Mouse (Mus musculus) thymus, adult 2 months (tissue): Measurements from ENCODE around the gene Adam12. TPM values are rescaled to one million over a fixed set of nuclear protein-coding genes. Genes with fewer than 3 reads are reported as not detected.

Experiments used
- DNase-seq: peaks from one replicate; pipeline ENCODE4 v3.0.0; 2021
- H3K27ac ChIP-seq: fragments of 200-500 bp; 2 replicates; pipeline ENCODE4 v1.5.1; 2012; ENCODE audit warnings: low read length, control low read depth; ENCODE audit not compliant: control insufficient read depth, insufficient read depth
- H3K27me3 ChIP-seq: fragments of 200-500 bp; 2 replicates; pipeline ENCODE4 v1.6.1; 2012; ENCODE audit warnings: mild to moderate bottlenecking, low read length, moderate library complexity, mixed read lengths; ENCODE audit not compliant: control insufficient read depth, insufficient read depth
- H3K36me3 ChIP-seq: fragments of 200-500 bp; 2 replicates; pipeline ENCODE4 v1.6.1; 2012; ENCODE audit warnings: mild to moderate bottlenecking, low read length, moderate library complexity; ENCODE audit not compliant: control insufficient read depth, insufficient read depth
- H3K4me1 ChIP-seq: fragments of 200-500 bp; replicated peaks from 2 replicates; pipeline ENCODE4 v1.6.1; 2012; ENCODE audit warnings: low read length; ENCODE audit not compliant: control insufficient read depth, insufficient read depth
- H3K4me3 ChIP-seq: fragments of 200-500 bp; 2 replicates; pipeline ENCODE4 v1.5.1; 2012; ENCODE audit warnings: mild to moderate bottlenecking, low read length, control low read depth, moderate library complexity; ENCODE audit not compliant: control insufficient read depth, insufficient read depth
- CTCF ChIP-seq: fragments of 200-500 bp; IDR thresholded peaks from 2 replicates; pipeline ENCODE4 v1.5.1; 2012; ENCODE audit warnings: mild to moderate bottlenecking, control low read depth, low read length, moderate library complexity, borderline replicate concordance; ENCODE audit not compliant: control insufficient read depth, poor library complexity, insufficient read depth; ENCODE audit errors: extremely low read depth
- POLR2A ChIP-seq: fragments of 200-500 bp; IDR thresholded peaks from 2 replicates; pipeline ENCODE4 v1.6.1; 2012; ENCODE audit warnings: mild to moderate bottlenecking, low read length, control low read depth, moderate library complexity; ENCODE audit not compliant: control insufficient read depth, poor library complexity, insufficient read depth; ENCODE audit errors: extremely low read depth
- WGBS: fragments of 180-500 bp; shearing (Covaris S2); methylation state at CpG from one replicate; pipeline ENCODE4 v1.1.7; 2018; 5-methylcytosine and 5-hydroxymethylcytosine counted together
- polyA plus RNA-seq: library from polyadenylated mRNA; depleted of rRNA; stranded (reverse); fragments of >200 nt; gene quantifications from 2 replicates; pipeline ENCODE4 v1.2.3, GENCODE M21; 2012

Gene Adam12
- polyA plus RNA-seq, 1 experiment: 29.0 TPM

GRCm38 (mm10) chr7:133925771-133926170 lies 306.2 kb downstream of the Adam12 start:
- H3K4me1 ChIP-seq: no peaks in the 10 kb centered on the region
- WGBS: 83% methylated on average over 2 of the region's 2 CpGs
- H3K36me3 ChIP-seq: no peaks in the 10 kb centered on the region
- H3K27me3 ChIP-seq: no peaks in the 10 kb centered on the region
- no peak overlapping the region for H3K27ac ChIP-seq
- no peak for TF ChIP-seq CTCF
- TF ChIP-seq POLR2A: no peak
- DNase-seq: no peak
- no peak overlapping the region for H3K4me3 ChIP-seq

GRCm38 (mm10) chr7:133923994-133924393 lies 308.0 kb downstream of the Adam12 start:
- TF ChIP-seq CTCF (no peak), POLR2A (no peak)
- H3K4me3 ChIP-seq: no peak overlapping the region
- no peak overlapping the region for H3K27ac ChIP-seq
- no peaks in the 10 kb centered on the region for H3K36me3 ChIP-seq
- WGBS: 86% methylated on average over 6 of the region's 6 CpGs
- no peak for DNase-seq
- no peaks in the 10 kb centered on the region for H3K27me3 ChIP-seq
- no peaks in the 10 kb centered on the region for H3K4me1 ChIP-seq

- 90% methylated on average over 4 of the region's 4 CpGs for WGBS
- DNase-seq: no peak
- no peaks in the 10 kb centered on the region for H3K27me3 ChIP-seq
- TF ChIP-seq CTCF (no peak), POLR2A (no peak)
- no peak overlapping the region for H3K27ac ChIP-seq
- H3K4me3 ChIP-seq: no peak overlapping the region
- H3K4me1 ChIP-seq: no peaks in the 10 kb centered on the region
- no peaks in the 10 kb centered on the region for H3K36me3 ChIP-seq
These were observed 310.7 kb downstream of the Adam12 start for GRCm38 (mm10) chr7:133921291-133921690.

GRCm38 (mm10) chr7:133920724-133921123 lies 311.2 kb downstream of the Adam12 start:
- H3K4me1 ChIP-seq: no peaks in the 10 kb centered on the region
- 88% methylated on average over 7 of the region's 7 CpGs for WGBS
- H3K4me3 ChIP-seq: no peak overlapping the region
- no peak for DNase-seq
- no peaks in the 10 kb centered on the region for H3K27me3 ChIP-seq
- H3K27ac ChIP-seq: no peak overlapping the region
- H3K36me3 ChIP-seq: no peaks in the 10 kb centered on the region
- TF ChIP-seq CTCF: no peak
- TF ChIP-seq POLR2A: no peak

- Histone ChIP-seq H3K27ac (no peak overlapping the region), H3K36me3 (no peaks in the 10 kb centered on the region), H3K27me3 (no peaks in the 10 kb centered on the region), H3K4me3 (no peak overlapping the region), H3K4me1 (no peaks in the 10 kb centered on the region)
- TF ChIP-seq POLR2A: no peak
- no peak for TF ChIP-seq CTCF
- DNase-seq: no peak
- 72% methylated on average over 5 of the region's 5 CpGs for WGBS
These were observed 312.0 kb downstream of the Adam12 start for GRCm38 (mm10) chr7:133919918-133920317.

GRCm38 (mm10) chr7:133919306-133919705 lies 312.6 kb downstream of the Adam12 start:
- Histone ChIP-seq H3K27ac (no peak overlapping the region), H3K4me3 (no peak overlapping the region), H3K4me1 (no peaks in the 10 kb centered on the region), H3K27me3 (no peaks in the 10 kb centered on the region), H3K36me3 (no peaks in the 10 kb centered on the region)
- WGBS: 84% methylated on average over 5 of the region's 5 CpGs
- no peak for DNase-seq
- no peak for TF ChIP-seq CTCF
- no peak for TF ChIP-seq POLR2A

- Histone ChIP-seq H3K27ac (no peak overlapping the region), H3K4me1 (no peaks in the 10 kb centered on the region), H3K36me3 (no peaks in the 10 kb centered on the region), H3K4me3 (no peak overlapping the region), H3K27me3 (no peaks in the 10 kb centered on the region)
- DNase-seq: no peak
- TF ChIP-seq POLR2A (no peak), CTCF (no peak)
- WGBS: 45% methylated on average over 9 of the region's 9 CpGs
These were observed 315.7 kb downstream of the Adam12 start for GRCm38 (mm10) chr7:133916230-133916629.
